Mouse (Mus musculus): ENCODE data around the gene Zfp652.

GRCm38 (mm10) chr11:95808448-95809011 is 96.1 kb downstream of the Zfp652 start:
- TF ChIP-seq CTCF (IDR thresholded peaks at IDR 0.05; ENCODE audit: extremely low read depth, insufficient read depth, insufficient read length, insufficient replicate concordance) = no peak
- TF ChIP-seq POLR2A (IDR thresholded peaks at IDR 0.05; ENCODE audit: low read depth, low read length) = no peak
